Mouse (Mus musculus) adipocyte (in vitro differentiated cells): Measurements from ENCODE around the gene Tfap2a.
A peak's percentile ranks its signal among the peaks of the same experiment; 100 is the strongest.

Experiments
- DNase-seq: peaks from one replicate; pipeline ENCODE4 v3.0.0-alpha.2; 2016; ENCODE audit warnings: low spot score

The Tfap2a gene

DNA sequence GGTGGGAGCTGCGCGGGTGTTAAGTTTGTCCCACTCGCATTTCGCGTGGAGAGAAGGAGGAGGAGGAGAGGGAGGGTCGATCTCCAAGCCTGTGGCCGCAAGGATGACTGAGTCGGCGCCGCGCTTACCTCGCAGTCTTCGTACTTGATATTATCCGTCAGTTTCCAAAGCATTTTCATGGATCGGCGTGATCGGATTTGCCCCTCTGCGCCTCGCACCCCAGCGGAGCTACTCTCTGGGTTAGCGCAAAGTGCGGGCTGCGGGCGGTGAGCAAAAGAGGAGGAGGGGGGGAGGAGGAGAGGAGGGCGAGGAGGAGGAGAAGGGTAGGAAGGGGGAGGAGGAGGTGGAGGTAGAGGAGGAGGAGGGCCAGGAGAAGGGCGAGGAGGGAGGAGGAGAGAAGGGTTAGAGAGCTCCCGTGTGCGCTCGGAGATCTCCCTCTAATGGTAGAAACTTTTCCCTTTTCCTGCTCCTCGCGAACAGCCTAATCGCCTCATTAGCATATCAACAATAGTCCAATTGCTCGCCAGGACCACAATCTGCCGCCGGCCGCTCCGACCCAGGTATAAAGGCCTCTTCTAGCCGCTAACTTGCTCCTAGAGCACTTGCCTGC, 4.5 kb downstream of the Tfap2a start:
- DNase-seq = peak; percentile 71

GRCm38 (mm10) chr13:40732816-40733541, 5.2 kb downstream of the Tfap2a start:
- peak; percentile 50 for DNase-seq

DNA sequence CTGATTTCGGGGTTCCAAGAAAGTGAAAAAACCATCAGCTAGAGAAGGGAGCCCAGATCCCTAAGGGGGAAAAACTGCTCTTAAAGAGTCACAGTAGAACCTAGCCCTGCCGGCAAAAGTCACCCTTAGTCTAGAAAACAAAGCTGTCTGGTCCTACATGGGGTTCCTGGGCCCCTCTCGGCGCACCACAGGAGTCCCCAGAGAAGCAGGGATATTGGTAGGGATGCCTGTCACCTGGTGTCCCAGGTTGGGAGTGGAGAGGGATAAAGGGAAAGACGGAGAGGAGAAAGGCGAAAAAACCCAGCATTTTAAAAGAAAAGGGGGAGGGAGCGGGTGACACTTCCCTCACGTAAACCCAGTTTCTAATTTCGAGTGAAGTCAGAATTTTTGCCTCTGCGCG, 6.1 kb downstream of the Tfap2a start:
- DNase-seq = peak; percentile 44

DNA sequence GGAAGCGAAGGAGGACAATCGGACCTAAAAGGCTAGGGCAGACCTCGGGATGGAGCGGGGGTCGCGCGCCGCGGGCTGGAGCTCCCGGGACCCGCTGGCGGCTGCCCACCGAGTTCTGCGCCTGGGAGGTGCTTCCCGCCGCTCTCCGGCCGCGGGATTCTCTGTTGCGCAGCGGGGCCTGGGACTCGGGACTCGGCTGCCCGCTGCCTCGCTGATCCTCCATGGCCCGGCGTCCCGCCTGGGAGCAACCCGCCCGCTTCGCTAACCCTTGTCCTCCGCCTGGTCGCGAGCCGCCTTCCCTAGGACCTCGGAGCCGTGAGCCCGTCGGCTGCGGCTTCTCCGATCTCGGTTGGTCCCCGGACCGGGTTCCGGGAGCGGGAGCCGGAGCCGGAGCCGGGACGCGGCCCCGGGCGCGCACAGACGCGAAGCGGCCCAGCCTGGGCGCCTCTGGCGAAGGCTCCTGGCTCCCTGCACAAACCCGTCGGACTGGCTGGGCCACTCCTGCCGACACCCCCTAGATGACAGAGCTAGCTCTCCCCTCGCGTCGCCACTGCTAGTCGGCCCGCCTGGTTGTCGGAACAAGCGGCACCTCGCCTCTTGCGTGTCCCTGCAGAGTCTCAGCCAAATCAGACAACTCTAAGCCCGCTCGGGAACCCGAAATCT, 6.9 kb downstream of the Tfap2a start:
- DNase-seq = peak; percentile 65

DNA sequence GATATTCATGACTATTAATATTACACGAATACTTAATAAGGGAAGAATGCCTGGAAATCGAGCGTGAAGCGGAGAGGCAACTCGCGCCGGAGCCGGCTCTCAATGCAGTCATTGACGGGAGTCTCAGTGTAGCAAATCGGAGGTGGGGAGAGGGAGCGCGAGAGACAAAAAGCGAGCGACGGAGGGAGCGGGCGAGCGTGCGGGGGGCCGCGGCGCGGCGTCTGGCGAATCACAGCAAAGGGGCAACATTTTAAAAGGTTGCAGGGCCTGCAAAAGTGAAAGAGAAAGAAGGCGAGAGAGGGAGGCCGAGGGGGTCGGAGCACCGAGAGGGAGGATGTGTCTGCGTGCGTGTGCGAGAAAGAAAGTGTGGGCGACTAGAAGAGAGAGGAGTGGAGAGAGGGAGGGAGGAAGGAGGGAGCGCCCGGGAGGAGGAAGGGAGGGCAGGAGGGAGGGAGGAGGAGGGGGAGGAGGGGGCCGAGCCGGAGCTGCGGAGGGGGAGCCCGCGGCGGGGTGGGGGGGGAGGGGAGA, 7.5 kb downstream of the Tfap2a start:
- DNase-seq = peak; percentile 80

- DNase-seq = peak; percentile 68
Measured at GRCm38 (mm10) chr13:40729592-40730431, 8.4 kb downstream of the Tfap2a start.

- no peak for DNase-seq
Measured at GRCm38 (mm10) chr13:40729037-40729436, 9.1 kb downstream of the Tfap2a start.

GRCm38 (mm10) chr13:40728626-40728990, 9.6 kb downstream of the Tfap2a start:
- no peak for DNase-seq

GRCm38 (mm10) chr13:40727731-40728625, 10.2 kb downstream of the Tfap2a start:
- peak; percentile 57 for DNase-seq

DNA sequence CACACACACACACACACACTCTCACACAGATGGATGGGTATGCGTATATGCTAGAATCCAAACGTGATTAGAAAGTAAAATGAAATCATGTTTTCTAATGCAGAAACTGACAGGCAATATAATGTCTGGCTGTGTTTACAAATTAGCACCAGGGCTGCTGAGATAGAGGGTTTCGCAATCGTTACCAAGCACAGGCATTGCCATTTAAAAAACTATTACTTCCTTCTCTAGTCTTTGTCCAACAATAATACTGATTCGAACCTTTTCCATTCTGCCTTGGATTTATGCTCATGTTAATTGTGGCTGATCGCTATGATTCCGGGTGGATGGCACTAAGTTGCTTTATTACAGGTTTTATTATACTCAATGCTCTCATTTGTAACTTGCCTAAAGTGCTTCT, 12.3 kb downstream of the Tfap2a start:
- peak; percentile 54 for DNase-seq

DNA sequence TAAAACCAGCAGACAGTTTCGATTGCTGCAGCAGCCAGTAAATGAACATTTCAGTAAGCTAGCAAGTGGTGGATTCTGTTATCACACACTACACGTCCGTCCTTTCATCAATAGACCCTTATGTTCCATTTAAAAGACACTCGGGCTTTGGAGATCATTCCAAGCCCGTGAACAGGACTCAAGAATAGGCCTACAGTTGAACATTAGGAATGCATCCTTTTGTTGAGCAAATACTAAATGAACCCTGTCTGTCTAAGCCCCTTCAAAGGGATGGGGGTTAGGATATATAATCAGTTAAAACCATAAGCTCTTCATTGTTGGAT, 14.6 kb downstream of the Tfap2a start:
- no peak for DNase-seq

GRCm38 (mm10) chr13:40722741-40723597, 15.2 kb downstream of the Tfap2a start:
- DNase-seq = peak; percentile 98

DNA sequence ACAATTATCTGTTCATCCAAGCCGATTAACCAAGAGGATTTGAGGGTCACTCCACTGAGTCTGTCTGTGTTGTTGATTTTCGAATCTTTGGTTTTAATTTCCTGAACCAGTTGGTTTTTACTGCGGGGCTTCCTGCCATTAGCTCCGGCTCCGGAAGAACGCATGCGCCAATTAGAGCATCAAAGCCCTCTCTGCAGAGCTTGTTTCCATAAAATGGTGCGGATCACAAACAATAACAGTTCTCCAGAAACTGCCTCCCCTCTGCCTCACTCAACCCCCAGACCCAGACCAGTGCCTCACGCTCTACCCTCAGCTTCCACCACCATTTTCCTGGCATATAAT, 18.5 kb downstream of the Tfap2a start:
- no peak for DNase-seq

- no peak for DNase-seq
Measured at GRCm38 (mm10) chr13:40719066-40719740, 19.0 kb downstream of the Tfap2a start.

GRCm38 (mm10) chr13:40716771-40717716, 21.1 kb downstream of the Tfap2a start:
- DNase-seq = no peak

DNA sequence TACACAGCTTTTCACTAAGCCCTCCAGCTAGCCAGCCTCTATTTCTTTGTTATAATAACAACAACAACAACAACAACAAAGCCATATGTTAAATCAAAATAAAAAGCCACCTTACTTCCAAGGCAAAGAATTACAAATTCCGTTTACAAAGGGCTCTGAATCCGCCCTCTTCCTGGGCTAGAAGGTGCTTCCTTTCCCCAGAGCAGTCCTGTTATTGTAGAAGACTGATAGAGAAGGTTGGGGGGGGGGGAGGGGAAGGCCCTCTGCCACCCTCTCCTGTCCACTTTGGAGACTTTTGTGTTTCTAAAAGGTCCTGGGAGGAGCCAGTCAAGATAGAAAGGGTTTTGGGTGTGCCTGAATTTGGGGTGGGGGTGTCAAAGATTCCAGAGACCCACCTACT, 23.6 kb downstream of the Tfap2a start:
- no peak for DNase-seq

DNA sequence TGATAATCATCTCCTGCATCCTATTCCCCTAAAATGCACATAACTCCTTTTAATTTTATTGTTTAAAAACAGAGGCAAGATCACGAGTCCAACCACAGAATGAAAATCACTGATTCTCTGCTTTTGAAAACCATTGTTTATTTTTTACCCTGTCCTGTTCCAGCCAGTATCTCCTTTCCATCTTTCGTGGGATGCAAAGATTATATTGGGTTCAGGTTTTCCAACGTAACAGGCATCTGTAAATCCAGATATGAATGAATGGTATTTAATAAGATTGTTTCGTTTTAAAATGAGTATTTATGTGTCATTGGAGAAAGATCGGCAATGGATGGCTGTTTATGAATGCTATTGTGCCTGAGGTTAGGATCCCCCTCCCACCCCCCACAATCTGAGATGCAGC, 24.5 kb downstream of the Tfap2a start:
- no peak for DNase-seq

DNA sequence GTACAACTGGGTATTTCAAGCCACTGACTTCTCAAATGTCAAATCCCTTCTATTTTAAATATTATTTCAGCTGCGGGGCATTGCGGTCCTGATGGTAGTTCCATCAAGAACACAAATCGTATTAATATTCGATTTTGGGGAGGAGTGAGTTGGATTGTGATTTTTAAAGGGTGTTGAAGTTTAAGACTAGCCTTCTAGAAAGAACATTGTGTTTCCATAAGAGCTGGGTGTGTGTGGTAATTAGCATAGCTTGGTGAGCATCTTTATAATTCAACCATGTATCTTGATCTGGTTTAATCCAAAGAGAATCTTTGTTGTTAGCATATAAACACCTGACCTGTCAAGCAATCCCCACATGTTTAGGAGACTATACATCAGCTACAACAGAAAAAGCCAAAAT, 24.9 kb downstream of the Tfap2a start:
- DNase-seq = no peak

DNA sequence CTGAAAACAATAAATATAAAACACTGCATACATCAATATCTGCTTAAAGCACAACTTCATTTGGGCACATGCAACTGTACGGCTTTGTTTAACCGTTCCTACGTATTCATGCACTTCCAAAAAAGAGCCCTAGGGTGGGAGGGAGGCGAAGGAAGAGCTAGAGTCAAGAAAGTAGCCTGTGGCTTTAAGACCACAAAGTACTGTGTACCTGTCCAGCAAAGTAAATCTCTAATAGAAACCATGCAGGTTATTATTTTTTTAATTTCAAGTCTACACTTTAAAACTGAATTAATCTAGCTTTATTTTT, 25.7 kb downstream of the Tfap2a start:
- no peak for DNase-seq
